Mouse (Mus musculus) right cerebral cortex, postnatal 36 days (tissue): ENCODE results near the gene Alox5ap.
A peak's percentile ranks its signal among the peaks of the same experiment; 100 is the strongest.

ENCODE experiments used
- DNase-seq, 2 experiments: peaks; one replicate each; pipeline ENCODE4 v3.0.0; 2022; ENCODE audit warnings: low spot score in 2 of 2, mixed read lengths in 1 of 2

Alox5ap gene

DNA sequence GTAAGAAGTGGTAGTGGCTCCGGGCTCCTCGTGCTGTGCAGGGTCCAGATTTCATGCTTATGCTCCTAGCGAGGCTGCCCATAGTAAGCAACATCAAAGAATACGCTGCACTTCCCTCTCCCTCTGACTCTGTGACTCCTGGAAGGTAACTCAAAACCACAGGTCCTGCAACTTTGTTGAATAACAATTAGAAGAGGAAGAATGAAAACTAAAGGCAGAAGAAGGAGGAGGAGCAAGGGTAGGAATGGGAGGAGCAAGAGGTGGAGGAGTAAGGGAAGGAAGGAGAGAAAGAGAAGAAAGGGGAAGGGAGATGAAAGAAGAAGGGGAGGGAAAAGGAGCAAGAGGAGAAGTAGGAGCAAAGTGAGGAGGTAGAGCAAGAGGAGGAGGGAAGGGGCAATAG is at the start of gene Alox5ap:
TSS of gene Alox5ap (plus strand) at position 363 of the 400 bp plus-strand sequence.
- DNase-seq = no peak

DNA sequence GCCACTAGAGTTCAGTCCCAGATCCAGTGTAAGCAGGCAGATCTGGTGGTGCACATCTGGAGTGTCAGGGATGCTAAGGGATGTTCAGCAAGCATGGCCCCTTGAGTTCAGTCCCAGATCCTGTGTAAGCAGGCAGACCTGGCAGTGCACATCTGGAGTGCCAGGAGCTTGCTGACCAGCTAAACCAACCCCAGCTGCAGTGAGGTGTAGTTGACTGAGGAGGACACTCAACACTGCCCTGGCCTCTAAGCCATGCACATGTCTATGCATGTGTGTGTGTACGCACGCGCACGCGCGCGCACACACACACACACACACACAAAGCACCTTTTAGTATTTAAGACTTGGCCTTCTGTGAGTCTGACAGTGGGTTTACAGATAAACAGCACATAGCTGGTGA is 49.0 kb upstream of the Alox5ap start:
- DNase-seq = no peak

DNA sequence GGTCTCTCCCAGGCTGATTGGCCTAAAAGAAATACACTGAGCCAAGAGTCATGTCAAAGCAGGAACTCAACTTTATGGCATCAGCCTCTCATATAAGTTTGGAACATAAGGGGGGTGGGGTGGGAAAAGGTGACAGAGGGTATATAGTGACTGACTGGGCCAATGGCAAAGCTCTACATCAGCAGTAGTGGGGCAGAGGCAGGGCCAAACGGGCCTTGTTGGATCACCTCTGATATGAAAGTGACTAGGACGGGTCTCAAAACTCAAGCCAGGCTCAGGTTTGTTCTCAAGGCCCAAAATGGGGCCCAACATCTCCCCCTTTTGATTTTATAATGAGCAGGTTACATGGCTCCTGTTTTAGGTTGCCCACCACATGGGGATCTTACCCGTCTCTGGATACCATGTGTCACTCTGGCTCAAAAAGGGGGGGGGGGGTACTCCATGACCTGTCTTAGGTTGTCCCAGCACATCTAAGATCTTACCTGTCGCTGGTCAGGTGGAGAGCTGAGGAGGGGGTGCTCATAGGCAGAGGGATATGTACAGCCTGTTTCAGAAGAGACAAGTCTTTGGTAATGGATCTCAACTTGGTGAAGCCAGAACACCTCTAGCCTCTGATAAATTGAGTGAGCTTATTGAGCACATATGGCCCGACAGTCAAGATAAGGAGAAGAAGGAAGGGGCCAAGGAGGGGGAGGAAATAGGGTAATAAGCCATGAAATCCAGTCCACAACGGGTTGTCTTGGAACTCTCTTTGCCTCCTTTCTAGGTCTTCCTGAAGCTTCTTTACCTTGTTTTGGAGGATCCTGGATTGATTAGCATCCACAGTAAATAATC is 46.8 kb upstream of the Alox5ap start:
- DNase-seq = no peak

DNA sequence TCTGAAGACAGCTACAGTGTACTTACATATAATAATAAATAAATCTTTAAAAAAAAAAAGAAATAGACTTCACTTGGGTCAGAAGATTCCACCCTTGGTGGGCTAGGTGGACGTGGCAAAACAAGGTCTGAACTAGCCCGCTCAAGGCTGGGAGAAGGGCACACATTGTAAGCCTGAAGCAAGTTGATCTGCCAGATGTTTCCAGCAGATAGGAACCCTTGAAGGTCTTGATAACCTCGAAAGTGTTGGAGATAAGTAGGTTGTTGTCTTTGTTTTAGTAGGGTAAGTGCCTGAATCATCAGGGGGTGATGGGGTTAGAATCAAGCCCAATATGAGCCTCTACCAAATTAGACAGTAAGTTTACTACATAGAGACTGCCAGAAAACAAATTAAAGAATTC is 45.1 kb upstream of the Alox5ap start:
- no peak for DNase-seq

DNA sequence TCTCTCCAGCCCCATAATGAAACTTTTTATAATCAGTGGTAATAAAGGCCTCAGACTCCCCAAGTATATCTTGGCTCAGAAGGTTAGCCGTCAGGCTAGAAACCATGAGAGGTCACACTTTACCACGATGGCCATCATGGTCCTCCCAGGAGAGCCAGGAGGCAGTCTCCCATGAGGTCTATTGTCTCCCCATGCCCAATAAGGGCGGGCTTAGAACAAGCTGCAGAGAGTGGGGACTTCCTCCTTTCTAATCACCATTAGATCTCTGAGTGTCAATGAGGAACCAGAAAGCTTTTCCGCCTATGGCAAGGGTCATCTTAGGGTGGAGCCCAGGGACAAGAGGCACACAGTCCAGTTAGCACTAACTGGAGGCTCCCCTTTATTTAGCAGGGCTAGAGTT is 43.2 kb upstream of the Alox5ap start:
- no peak for DNase-seq

DNA sequence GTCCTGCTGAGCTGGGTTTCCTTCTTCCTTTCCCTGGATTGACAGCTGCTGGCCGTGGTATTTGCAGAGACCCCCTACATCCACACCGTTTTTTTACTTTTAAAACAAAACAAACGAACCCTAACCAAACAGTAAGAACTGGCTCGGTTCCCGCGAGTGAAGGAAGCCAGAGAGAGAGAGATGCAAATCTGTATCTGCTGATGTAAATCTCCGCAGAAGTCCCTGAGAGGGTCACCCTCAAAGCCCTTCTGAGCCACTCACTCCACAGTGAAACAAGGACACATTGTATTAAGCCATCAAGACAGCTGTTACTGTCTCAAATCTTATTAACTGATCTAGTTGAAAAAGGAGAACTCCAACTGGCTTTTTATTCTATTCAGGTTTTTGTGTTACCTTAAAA is 39.9 kb upstream of the Alox5ap start:
- DNase-seq = no peak

DNA sequence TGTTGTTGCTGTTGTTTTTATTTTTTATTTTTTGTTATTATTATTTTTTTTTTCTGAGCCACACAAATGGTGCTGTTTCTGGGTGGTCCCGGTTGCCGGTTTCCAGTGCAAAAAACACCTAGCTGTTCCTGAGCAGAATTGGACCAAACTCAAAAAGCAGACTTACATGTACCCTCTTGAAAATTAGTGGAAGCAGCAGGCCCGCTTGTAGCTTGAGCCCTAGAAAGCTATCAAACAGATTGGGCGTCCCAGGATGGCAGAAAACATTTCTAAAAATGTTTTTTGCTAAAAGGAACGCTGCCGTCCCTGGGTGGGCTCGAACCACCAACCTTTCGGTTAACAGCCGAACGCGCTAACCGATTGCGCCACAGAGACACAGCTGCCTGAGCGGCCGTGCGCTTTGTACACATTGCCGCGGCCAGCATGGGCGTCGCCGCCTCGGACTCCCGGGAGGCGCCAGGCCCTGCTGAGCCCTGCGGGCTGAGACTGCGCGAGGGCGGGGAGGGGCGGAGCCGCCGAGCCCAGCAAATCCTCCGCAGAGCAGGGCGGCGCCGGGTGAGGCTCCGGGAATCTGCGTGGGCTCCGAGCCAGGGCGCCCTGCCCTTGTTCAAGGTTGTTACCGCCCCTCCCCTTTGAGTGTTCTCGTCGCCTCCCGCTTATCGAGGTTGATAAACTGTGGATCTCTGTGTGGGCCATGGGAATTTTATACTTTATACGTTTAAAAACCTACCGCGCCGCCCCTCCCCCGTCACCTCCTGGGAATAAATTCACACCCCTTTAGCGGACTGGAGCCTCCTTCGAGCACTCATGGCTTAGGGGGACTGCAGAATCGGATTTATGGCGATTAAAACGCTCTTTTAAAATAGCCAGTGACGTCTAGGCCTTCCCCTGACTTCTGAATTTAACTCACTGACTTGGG is 35.6 kb upstream of the Alox5ap start:
- peak; percentile 96 for DNase-seq

DNA sequence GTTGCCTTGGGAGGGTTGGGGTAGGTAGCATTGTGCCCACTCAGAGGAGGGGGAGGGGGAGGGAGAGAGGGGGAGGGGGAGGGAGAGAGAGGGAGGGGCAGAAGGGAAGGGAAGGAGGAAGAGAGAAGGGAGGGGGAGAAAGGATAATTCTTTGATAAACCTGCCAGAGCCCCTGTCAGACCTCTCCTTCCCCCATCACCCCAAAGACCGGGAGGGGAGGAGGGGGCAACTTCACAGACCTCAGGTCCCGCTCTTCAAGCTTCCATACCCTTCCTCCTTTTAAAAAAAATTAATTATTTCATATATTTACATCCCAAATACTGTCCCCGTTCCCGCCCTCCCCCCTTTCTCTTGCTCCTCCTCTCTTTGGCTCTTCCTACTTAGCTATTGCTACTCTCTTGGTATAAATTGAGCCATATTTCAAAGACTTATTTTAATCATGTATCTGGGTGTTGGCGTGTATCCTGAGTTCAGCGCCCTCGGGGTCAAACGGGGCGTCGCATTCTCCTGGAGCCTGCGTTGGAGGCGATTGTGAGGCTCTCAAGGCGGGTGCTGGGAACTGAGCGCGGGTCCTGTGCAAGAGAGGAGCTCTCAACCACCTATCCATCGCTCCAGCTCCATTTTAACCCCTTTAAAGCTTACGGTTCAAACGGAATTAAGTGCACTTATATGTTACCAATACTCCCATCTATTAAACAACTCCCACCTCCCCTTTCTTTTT is 34.8 kb upstream of the Alox5ap start:
- DNase-seq = no peak

DNA sequence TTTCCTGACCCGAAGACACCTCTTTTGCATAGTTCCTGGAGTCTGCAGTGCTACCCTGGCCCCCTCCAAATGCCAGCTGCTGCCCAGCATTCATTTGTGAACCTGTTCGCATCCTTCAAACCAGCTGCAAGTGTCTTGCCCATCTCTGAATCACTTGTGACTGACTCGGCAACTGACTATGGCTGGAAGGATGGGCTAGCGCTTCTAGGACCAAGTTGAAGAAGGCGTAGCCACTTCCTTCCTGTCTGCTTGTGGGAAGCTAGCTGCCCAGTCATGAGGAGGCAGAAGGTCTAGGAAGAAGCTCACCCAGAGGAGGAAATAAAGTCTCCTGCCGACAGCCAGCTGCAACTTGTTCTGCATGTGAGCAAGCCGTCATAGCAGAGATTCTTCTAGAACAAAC is 29.6 kb upstream of the Alox5ap start:
- no peak for DNase-seq

DNA sequence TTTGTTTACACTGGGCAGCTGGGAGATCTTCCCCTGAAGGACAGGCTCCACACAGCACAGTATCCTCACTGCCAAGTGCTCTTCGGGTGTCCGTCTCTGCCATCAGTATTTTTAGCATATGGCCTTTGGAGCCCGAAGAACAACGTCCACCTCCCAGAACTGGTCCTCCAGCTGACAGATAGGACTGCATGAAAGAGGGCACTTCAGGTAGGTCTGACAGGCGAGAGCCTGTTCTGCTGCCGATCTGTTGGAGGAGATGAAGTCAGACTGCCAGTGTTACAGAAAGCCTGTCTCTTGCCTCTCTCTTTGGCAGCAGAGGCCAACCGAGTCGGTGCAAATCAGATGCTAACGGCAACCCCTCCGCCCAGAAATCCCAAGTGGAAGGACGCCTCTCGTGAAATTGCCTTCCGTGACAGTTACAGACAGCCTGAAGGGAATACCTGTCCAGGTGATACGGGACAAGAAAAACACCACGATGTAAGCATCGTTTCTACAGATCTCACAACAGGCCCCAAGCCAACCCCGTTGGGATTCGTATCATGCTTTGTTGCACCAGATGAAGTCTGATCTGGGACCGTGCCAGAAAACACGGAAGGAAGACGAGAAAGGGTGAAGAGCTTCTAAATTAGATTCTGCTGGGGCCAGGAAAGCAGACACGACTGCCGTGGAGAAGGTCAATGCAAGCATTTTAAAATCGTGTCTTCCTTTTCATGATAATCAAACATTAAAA is 27.2 kb upstream of the Alox5ap start:
- no peak for DNase-seq

DNA sequence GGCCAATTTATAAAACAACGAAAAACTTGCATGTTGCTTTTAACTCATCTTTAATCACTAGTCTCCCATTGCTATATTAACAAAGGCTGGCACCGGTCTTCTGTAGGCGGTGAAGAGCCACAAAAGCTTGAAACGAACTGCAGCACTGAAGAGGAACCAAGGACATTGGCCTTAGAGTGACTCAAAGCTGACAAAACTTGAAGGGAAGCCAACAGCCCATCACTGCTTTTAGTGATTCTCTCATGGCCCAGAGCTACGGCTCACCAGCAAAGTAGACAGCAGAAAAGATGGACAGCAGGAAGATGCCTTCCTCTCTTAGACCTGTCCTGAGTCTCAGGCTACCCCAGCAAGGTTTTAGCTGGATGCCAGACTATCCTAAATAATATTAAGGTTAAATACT is 22.1 kb upstream of the Alox5ap start:
- DNase-seq = no peak

DNA sequence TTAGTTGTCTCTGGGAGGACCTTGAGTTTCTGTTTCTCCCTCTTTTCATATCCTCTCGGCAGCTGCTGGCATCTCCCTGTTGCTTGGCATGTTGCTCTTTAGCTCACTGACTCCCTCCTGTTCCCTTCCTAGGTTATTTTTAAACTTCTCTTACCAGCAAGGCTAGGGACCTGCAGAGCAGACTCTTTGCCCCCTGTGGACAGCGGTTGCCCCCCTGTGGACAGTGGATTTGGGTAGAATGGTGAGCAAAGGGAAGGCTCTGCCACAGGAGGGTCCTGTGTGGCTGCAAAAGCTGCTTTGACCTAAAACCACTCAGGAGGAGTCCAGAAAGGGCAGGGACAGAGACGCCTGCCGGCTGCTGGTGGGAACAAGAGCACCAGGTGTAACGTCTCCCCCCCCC is 21.5 kb upstream of the Alox5ap start:
- no peak for DNase-seq

DNA sequence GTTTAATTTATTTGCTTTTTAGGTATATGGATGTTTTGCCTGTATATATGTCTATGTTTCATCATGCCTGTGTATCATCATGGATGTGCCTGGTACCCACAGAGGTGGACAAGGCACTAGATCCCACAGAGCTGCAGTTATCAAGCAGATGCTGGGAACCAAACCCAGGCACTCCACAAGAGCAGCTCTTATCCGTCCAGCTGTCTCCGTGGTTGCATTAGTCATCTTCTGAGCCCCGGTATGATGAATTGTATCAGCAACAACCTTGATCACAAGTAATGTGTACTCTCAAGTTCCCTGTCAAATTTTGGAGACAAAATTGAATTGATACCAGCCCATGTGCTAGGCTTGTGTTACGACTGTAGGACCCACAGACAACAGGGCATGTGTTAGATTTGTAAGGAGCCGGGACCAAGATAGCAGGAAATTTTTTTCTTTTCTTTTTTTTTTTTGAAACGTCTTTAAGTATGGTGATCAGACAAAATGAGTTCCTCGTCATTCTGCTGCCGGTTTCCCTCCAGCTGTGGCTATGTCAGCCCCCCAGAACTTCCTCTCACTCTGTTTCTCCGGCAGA is 19.1 kb upstream of the Alox5ap start:
- DNase-seq = no peak

DNA sequence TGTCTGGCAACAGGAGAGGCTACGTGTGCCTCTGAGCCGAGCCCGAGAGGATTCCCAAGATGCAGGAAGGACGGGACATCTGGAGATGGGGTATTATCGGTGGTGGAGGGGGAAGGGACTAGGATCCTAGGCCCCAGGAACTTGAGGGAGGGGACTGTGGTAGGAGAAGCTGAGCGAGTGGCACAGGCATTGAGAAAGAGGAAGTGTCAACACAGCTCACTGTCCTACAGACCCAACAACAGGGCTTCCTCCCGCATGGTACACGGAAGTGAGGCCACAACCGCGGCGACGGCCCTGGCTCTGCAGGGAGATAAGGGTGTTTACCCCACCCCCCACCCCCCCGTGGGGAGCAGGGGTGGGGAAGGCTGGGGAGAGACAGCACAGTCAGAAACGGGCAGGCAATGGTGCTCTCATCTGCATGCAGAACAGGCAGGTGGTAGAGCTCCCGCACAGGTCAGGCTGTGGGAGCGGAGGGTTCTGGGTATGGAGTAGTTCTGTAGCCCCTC is 18.5 kb upstream of the Alox5ap start:
- DNase-seq = peak in 1 of 2 experiments; percentile 21

DNA sequence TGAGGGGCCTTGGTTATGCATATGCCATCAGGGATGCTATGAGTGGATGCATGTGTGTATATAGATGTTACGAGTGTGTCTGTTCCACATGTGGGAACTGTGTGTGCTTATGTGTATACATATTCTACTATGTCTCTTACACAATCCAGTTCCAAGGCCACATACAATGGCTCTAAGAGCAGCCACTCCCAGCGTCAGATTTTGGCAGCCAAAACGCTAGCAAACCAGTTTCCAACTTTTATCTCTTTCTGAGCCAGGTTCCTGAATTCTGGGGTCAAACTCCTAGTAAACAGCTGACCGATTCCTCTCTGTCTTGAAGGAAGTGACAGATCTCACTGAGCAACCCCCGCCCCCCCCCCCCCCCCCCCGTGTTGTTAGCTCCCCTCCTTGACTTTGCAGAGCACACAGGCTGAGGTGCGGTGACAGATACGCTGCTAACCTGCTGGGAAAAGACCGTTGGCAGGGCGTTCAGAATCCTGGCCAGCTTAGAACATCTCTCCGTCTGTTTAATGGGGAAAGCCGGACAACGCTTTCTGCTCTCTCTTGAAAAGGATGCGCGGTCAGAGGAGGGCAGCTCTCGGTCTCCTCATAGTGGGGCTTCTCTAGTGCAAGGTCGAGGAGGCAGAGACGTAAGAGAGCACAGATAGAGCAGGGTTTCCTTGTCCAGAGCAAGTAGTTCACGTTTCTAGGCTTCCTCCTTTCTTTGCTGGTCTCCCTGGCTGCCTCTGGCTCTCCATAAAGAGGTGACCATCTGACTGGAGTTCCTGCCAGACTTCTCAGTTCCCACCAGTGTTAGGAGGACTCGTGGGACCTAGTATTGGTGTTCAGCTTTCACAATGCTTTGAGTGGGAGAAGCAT is 17.3 kb upstream of the Alox5ap start:
- DNase-seq = no peak

DNA sequence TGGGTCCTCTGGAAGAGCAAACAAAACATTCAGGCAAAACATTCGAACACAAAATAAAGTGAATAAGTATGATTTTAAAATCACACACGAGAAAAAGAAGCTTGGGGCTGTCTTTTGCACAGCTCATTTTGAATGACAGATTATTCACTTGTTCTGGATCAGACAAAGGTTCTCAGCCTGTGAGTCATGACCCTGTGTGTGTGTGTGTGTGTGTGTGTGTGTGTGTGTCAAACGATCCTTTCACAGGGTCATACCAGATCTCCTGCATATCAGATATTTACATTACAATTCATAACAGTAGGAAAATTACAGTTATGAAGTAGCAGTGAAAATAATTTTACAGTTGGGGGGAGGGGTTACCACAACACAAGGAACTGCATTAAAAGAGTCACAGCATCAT is 12.3 kb upstream of the Alox5ap start:
- no peak for DNase-seq

DNA sequence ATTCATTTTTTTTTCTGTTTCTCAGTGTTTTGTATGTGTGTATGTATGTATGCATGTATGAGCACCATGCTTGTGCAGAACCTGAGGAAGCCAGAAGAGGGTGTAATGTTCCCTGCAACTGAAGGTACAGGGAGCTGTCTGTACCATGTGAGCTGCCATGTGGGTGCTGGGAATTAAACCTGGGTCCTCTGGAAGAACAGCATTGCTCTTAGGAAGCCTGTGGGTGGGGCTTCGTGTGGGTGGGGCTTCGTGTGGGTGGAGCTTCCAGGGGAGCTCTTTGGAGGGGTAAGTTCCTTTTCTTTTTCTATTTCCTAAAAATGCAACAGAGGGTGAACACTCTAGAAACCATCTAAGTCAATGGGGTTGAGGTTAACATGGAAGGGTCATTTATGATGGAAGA is 11.1 kb upstream of the Alox5ap start:
- DNase-seq = no peak

DNA sequence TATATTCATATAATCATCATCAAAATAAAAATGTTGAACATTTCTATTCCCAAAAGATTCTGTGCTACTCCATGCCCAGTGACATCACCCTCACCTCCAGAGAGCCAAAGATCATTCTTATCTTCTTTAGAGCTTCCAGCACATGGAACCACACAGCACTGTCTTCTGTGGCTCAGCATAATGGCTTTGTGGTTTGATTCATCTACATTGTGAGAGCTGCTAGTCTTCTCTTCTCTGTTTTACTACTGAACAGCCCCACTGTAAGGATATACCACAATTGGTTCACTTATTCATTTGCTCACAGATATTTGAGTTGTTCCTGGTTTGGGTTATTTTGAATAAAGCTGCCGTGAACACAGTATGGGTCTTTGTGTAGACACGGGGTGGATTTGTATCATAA is 9.0 kb upstream of the Alox5ap start:
- no peak for DNase-seq

DNA sequence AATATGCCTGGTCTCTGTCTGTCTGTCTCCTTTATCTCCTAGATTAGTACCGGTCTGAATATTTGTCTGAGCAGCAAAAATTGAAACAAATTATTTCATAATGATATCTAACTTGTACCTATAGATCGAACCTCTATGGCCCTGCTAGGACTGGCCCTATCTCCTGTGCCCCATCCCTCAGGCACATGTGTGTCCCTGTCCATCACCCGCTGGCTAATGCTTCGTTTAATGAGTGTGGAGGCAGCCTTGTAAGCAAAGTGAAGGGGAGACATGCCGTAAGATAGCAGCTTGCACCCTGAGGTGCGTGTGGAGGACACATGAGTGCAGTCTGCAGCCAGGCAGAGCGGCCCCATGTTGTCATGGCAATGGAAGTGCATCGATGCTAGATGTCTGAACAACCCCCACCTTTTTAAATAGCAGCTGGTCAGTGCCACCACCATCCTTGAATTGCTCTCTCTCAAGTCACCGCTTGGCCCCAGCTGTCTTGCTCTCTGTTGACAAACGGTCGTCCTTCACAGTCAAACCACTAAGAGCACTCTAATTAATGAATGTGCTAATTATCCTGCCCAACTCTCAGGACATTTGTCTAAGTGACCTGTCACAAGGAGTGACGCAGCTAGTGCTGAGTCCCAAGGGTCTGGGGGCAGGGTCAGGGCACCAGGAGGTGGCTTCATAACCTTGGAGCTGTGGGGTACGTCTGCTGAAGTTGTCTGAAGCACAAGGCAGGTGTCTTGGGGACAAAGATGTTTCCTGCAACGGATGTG is 6.9 kb upstream of the Alox5ap start:
- no peak for DNase-seq
